Mouse (Mus musculus) spleen, adult 2 months (tissue): ENCODE measurements around the gene Gna12. TPM values are rescaled to one million over a fixed set of nuclear protein-coding genes. Genes with fewer than 3 reads are reported as not detected.

Experiments used
- DNase-seq, 2 experiments: peaks; one replicate each; pipeline versions ENCODE4 v3.0.0 to v3.0.0-alpha.2; 2012 to 2021; ENCODE audit warnings: low spot score in 2 of 2, low read depth in 1 of 2
- H3K27ac ChIP-seq: fragments of 200-500 bp; 2 replicates; pipeline ENCODE4 v1.5.1; 2012; ENCODE audit warnings: low read length, inconsistent platforms; ENCODE audit not compliant: insufficient read depth
- H3K27me3 ChIP-seq: fragments of 200-500 bp; 2 replicates; pipeline ENCODE4 v1.6.1; 2012; ENCODE audit warnings: mild to moderate bottlenecking, moderate library complexity, low read length, inconsistent platforms; ENCODE audit not compliant: control insufficient read depth, insufficient read depth
- H3K36me3 ChIP-seq: fragments of 200-500 bp; 2 replicates; pipeline ENCODE4 v1.6.1; 2012; ENCODE audit warnings: mild to moderate bottlenecking, low read length, inconsistent platforms; ENCODE audit not compliant: control insufficient read depth, insufficient read depth
- H3K4me1 ChIP-seq: fragments of 200-500 bp; 2 replicates; pipeline ENCODE4 v1.6.1; 2011; ENCODE audit warnings: inconsistent platforms; ENCODE audit not compliant: control insufficient read depth, insufficient read depth, insufficient read length
- H3K4me3 ChIP-seq: fragments of 200-500 bp; 2 replicates; pipeline ENCODE4 v1.5.1; 2011; ENCODE audit warnings: mild to moderate bottlenecking, inconsistent platforms; ENCODE audit not compliant: insufficient read depth, insufficient read length; ENCODE audit errors: extremely low read depth
- CTCF ChIP-seq: fragments of 200-500 bp; IDR thresholded peaks from 2 replicates; pipeline ENCODE4 v1.5.1; 2011; ENCODE audit warnings: mild to moderate bottlenecking, inconsistent platforms; ENCODE audit not compliant: insufficient read depth, insufficient read length, insufficient replicate concordance; ENCODE audit errors: extremely low read depth
- POLR2A ChIP-seq: fragments of 200-500 bp; IDR thresholded peaks from 2 replicates; pipeline ENCODE4 v1.6.1; 2011; ENCODE audit warnings: low read depth, low read length, inconsistent platforms
- WGBS: fragments of 180-500 bp; shearing (Covaris S2); methylation state at CpG from one replicate; pipeline ENCODE4 v1.1.7; 2018; 5-methylcytosine and 5-hydroxymethylcytosine counted together
- polyA plus RNA-seq: library from polyadenylated mRNA; depleted of rRNA; stranded (reverse); fragments of >200 nt; gene quantifications from 2 replicates; pipeline ENCODE4 v1.2.3, GENCODE M21; 2012

Gna12 gene
- polyA plus RNA-seq, 1 experiment, result 66.8 TPM

GRCm38 (mm10) chr5:140739813-140740212 lies 90.4 kb downstream of the Gna12 start:
- H3K27ac ChIP-seq, result no peak overlapping the region
- no peak for TF ChIP-seq POLR2A
- no peak for TF ChIP-seq CTCF
- 50% methylated on average over 12 of the region's 12 CpGs for WGBS
- no peaks in the 10 kb centered on the region for H3K36me3 ChIP-seq
- DNase-seq, result no peak
- no peaks in the 10 kb centered on the region for H3K27me3 ChIP-seq
- peaks cover 15% of the 10 kb centered on the region for H3K4me1 ChIP-seq
- no peak overlapping the region for H3K4me3 ChIP-seq

- 8% methylated on average over 13 of the region's 13 CpGs for WGBS
- TF ChIP-seq POLR2A (no peak), CTCF (no peak)
- Histone ChIP-seq H3K36me3 (no peaks in the 10 kb centered on the region), H3K27me3 (no peaks in the 10 kb centered on the region), H3K4me3 (peak overlapping the region; percentile 56), H3K27ac (peak overlapping the region; percentile 53; the same call in 1 of the 2 replicates), H3K4me1 (peaks cover 32% of the 10 kb centered on the region)
- DNase-seq, result peak in 1 of 2 experiments; percentile 31
Observed at GRCm38 (mm10) chr5:140736166-140736565, 94.1 kb downstream of the Gna12 start.

- DNase-seq, result peak; percentile 35 to 61
- Histone ChIP-seq H3K27ac (peak overlapping the region; percentile 53; the same call in 1 of the 2 replicates), H3K4me3 (peak overlapping the region; percentile 56), H3K36me3 (no peaks in the 10 kb centered on the region), H3K4me1 (peaks cover 37% of the 10 kb centered on the region), H3K27me3 (no peaks in the 10 kb centered on the region)
- TF ChIP-seq POLR2A (no peak), CTCF (no peak)
- WGBS, result 3% methylated on average over 22 of the region's 22 CpGs
Observed at GRCm38 (mm10) chr5:140735297-140735696, 94.9 kb downstream of the Gna12 start.

GRCm38 (mm10) chr5:140733336-140733735 lies 96.9 kb downstream of the Gna12 start:
- Histone ChIP-seq H3K27me3 (no peaks in the 10 kb centered on the region), H3K4me3 (no peak overlapping the region), H3K36me3 (no peaks in the 10 kb centered on the region), H3K4me1 (peaks cover 37% of the 10 kb centered on the region), H3K27ac (peak overlapping the region; percentile 88)
- 5% methylated on average over 3 of the region's 3 CpGs for WGBS
- DNase-seq, result peak; percentile 19 to 77
- TF ChIP-seq CTCF, result no peak
- no peak for TF ChIP-seq POLR2A

GRCm38 (mm10) chr5:140732195-140732594 lies 98.0 kb downstream of the Gna12 start:
- peak in 1 of 2 experiments; percentile 25 for DNase-seq
- no peaks in the 10 kb centered on the region for H3K36me3 ChIP-seq
- WGBS, result 72% methylated on average over 4 of the region's 4 CpGs
- TF ChIP-seq CTCF (no peak), POLR2A (no peak)
- no peaks in the 10 kb centered on the region for H3K27me3 ChIP-seq
- no peak overlapping the region for H3K4me3 ChIP-seq
- peak overlapping the region; percentile 67; the same call in 1 of the 2 replicates for H3K27ac ChIP-seq
- H3K4me1 ChIP-seq, result peaks cover 37% of the 10 kb centered on the region

- DNase-seq, result peak; percentile 31 to 52
- H3K4me3 ChIP-seq, result no peak overlapping the region
- H3K27me3 ChIP-seq, result no peaks in the 10 kb centered on the region
- no peaks in the 10 kb centered on the region for H3K36me3 ChIP-seq
- WGBS, result 50% methylated on average over 11 of the region's 11 CpGs
- H3K4me1 ChIP-seq, result peaks cover 29% of the 10 kb centered on the region
- TF ChIP-seq CTCF (no peak), POLR2A (no peak)
- peak overlapping the region; percentile 63 for H3K27ac ChIP-seq
Observed at GRCm38 (mm10) chr5:140731040-140731797, 99.0 kb downstream of the Gna12 start.
